Mouse (Mus musculus) erythroblast, adult 5-6 weeks (primary cell): ENCODE measurements around the gene Abhd12. TPM values are rescaled to one million over a fixed set of nuclear protein-coding genes. Genes with fewer than 3 reads are reported as not detected.

Experiments used
- ATAC-seq: replicated peaks from 2 replicates; pipeline ENCODE4 v1.8.0; 2016; ENCODE audit warnings: moderate number of reproducible peaks, mild to moderate bottlenecking, moderate TSS enrichment, inconsistent platforms; ENCODE audit not compliant: poor library complexity, low FRiP score, severe bottlenecking
- total RNA-seq, 2 experiments: library from RNA; stranded (forward) in 1 of 2; stranded (reverse) in 1 of 2; fragments of 150-400 nt in 1 of 2; fragments of 200-764, 138-1000 nt in 1 of 2; gene quantifications; 2 replicates each; pipeline versions ENCODE4 v1.2.3 to v1.2.4; 2015 to 2017; ENCODE audit warnings: low replicate concordance in 2 of 2

The Abhd12 gene
- total RNA-seq, 2 experiments from 2014 or later, result 26.1 to 42.8 TPM

DNA sequence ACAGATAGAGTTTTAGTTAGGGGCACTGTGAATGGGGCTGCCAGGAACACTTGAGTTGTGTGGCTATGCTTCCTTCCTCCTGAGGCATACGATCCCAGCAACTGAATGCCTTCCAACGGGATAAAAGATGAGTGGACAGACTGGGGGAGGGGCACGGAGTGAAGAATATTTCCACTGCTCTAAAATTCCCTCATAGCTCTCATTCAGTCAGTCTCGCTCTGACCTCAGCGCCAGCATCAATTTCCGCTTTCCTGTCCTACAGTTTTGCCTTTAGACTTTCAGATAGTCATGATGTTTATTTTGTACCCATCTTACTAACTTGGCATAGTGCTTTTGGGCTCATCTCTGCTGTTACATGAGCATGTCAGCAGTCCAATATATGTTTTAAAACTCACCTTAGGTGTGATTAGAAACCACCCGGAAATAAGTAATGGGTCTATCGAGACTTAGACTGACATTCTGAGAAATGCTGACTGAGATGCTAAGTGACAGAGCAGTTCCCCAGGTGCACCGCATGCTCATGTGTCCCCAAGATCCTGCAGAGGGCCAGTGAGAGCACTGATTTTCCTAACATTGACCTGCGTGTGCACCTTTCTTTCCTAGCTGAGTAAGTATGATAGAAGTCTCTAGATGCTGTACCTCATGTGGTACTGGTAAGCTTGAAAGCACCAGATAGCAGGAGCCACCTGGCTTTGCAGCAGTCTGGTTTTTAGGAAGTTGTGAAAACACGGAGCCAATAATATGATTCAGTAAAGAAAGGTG, 44.7 kb downstream of the Abhd12 start:
- no peak for ATAC-seq

DNA sequence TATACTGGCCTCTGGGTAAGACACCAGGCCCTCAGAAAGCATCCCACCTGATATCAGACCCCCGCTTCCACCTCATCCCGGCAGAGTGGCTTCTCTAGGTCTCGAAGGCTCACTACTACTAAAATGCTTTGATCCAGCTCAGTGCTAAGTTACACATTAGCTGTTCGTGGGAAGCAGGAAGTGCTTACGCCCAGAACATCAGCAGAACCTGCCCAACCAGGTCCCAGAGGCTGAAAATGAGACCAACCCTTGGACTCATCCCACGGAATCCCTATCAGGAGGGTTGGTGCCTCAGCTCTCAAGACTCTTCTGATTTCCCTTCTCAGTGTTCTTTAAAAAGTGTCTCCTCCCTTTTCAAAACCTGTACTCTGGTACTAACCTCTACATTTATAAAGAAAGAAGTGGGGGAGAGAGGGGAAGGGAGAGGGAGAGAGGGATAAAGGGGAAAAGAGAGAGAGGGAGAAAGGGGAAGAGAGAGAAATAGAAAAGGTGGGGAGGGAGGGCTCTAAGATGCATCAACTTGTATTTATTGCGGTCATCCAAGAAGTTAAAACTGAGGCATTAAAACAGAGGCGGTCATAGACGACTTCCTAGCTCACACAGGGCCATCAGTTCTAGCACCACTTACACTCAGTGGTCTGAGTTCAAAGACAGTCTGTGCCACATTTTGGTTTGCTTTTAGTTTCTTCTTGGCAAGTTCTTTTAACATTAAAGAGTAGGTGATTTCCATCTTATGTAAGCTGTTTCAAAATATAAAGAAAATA, 45.6 kb downstream of the Abhd12 start:
- ATAC-seq, result no peak

DNA sequence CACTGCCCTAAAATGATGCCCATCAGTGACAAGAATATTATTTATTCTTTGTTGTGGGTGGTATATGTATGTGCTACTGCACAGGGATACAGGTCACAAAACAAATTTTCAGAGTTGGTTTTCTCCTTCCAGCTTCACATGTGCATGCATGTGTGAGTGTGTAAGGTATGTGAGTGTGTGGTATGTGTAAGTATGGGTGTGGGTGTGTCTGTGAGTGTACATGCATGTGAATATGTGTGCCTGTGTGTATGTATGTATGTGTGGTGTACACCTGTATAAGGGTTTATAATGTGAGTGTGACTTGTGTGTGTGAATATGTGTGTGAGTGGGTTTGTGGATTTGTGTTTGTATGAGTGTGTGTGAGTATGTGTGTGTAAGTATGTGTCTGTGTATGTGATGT, 49.4 kb downstream of the Abhd12 start:
- ATAC-seq, result no peak

DNA sequence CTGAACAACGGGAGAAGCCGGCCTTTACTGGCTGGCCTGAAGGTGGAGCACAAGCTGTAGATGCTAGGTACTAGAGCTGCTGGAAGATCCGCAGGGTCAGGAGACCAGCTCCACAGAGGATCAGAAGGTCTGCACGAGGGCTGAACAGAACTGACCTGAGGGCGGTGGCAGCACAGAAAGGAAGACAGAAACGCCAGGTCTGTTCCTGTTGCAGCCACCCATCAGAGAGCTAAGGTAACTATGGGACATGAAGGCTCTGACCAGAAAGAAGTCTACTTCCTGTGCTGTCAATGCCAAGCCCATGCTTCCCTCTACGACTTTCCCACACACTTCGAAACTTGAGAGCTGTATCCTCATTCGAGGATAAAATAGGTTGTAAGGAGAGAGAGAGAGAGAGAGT, 53.3 kb downstream of the Abhd12 start:
- no peak for ATAC-seq

DNA sequence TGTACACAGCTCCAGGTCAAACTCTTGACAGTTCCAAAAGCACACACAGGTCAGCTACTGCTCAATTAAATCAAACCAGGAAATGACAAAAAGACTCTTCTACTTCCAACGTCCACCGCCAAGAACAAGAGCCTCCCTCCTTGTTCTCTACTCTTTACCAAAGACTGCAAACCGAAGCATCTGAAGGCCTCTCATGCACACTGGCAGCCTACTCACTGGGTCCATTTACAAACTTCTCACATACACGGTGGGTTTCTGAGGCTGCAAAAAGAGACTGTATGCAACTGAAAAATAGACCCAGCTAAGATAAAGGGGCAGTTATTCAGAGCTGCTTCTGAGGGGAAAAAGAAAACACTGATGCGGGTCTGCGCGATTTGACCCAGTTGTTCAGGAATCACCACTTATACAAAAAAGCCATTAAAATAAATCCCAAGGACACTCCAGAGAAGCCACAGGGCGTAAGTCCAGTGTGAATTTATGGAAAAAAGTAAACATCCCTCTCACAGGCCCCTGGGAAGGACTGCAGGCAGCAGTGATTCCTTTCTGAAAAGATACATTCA, 57.0 kb downstream of the Abhd12 start:
- no peak for ATAC-seq

DNA sequence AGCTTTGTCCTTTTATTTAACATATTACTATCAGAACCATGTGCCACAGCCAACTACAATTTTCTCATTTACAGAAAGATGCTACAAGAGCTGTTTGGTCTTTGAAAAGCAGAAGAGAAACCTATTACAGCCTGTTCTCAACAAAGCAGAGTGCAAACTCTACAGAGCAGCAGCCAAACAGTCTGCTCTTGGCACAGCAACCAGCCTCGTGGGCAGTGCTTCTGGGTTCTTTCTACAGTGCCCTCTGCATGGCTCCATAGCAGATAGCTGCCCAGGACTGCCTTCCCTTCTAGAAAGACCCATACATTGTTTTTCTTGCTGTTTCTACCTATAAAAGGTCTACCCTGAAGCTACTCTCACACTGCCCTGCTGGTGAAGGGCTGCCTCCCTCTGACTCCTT, 59.7 kb downstream of the Abhd12 start:
- ATAC-seq, result no peak

DNA sequence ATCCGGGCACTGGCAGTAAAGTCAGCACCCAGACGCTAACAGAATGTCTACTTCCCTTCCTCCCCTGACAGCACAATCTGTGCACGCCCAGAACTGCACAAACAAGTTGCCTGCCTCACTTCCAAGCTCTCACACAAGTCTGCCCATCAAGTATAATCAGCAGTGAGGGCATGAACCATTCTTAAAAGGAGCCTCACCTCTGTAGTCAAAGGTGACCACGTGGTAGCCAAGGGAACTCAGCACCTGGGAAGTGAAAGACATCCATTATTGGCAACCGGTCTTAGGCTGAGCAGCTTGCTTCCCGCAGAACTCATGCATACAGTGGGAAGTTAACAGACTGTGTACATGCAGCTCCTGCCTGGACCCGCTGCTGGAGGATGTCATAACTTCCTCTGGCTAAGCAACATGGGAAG, 62.5 kb downstream of the Abhd12 start:
- ATAC-seq, result no peak

DNA sequence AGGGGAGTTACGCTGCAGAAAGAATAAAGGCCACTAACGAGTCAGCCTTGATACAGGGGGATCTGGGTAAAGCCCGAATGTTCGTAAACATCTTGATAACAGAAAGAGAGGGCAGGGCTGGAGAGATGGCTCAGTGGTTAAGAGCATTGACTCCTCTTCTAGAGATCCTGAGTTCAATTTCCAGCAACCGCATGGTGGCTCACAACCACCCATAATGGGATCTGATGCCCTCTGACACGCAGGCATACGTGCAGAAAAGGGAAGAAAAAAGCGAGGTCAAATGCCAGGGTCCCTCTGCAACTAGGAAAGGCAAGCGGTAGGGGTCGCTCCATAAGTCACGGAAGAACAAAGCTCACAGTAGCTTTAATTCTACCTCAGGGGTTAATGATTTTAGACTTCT, 63.4 kb downstream of the Abhd12 start:
- ATAC-seq, result no peak

DNA sequence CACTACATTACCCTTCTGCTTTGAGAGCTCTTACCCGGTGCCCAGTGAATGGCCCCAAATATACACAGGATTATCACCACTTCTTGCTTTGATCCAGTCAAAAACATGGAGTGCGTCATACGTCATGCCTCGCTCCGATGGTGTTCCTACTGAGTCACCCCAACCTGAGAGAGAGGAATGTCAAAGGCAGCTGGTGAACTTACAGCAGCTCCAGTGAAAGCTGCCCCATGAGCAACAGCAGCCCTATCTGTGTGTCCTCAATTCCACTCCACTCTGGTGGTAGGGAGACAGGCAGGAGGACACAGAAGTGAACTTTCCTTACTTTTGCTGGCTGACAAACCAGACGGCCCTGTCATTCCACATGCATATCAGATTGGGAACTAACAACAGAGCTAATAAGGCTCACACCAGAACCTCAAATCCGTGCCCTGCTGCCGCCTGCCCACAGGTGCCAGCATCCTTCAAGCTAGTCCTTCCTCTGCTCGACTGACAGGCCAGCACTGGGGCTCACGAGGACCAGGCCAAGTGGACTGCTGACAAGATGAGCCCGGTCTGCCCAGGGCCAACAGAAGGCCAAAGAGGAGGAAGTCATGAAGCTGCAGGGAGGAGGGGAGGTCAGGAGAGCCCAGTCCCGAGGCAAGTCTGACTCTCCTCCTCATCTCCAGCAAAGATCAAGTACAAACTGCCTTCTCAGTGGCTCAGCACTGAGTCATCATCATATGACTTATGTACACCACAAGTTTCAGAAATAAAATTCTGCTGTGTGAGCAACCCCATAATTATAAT, 64.7 kb downstream of the Abhd12 start:
- no peak for ATAC-seq

DNA sequence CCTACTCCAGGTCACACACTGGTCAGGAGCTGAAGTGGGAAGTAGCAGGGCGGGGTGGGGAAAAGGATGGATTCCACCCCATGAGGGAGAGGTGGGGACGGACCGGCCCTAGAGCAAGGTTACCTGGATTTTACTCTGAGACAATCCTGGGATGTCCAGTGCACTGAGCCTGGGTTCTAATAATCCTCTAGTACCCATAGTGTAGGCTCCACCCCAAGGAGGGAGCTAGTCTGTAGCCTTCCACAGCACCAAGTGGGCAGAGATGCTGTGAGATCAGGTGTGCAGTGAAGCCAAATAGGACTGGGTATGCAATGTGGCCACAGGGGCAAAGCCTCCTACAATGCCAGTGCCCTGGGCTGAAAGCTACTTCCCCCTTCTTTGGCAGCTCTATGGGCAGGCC, 66.8 kb downstream of the Abhd12 start:
- ATAC-seq, result no peak

DNA sequence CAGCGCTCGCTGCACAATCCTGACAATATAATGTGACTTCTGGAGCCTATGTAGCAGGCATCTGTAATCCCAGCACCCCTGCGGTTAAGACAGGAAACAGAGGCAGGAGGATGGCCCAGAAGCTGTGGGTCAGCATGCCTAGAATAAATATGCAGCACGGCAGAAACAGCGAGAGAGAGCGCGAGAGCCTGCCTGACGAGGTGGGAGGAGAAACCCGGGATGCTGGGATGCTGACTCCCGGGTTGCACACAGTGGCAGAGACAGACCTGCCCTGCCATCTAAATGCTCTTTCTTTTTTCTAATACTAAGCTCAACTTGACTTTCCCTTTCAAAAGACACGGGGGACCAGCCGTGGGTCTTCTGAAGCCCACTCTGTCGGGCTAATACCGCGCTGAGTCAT, 67.6 kb downstream of the Abhd12 start:
- no peak for ATAC-seq

DNA sequence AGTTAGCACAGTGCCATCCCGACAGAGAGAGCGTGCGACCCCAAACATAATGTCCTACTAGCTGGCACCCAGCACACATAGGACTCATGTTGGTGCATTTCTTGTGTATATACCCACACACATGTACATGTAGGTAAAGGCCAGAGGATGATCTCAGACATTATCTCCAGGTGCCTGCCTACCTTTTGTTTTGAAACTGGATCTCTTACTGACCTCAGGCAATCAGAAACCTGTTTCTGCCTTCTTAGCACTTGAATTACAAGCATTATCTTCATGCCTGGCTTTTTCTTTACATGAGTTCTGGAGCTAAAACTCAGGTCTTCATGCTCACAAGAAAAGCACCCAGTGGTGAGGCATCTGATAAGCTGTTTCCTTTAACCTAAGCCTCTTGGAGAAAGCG, 68.6 kb downstream of the Abhd12 start:
- no peak for ATAC-seq

DNA sequence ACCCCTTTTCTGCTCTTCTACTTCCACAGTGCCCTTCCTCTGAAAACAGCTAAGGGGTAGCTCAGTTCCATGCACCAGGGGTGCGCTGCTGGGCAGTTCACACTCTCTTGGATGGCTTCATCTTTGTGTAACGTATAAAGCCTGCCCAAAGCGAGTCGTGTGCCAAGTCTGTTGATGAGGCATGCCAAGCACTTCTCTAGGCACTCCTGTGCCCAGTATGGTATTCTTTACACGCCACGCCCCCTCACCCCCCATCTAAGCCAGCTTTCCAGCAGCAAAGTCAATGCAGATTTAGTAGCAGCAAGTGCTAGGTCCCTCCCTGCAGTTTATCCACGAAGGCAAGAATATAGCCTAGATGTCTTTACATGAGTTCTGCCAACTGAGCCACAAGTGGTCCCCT, 69.9 kb downstream of the Abhd12 start:
- ATAC-seq, result no peak

DNA sequence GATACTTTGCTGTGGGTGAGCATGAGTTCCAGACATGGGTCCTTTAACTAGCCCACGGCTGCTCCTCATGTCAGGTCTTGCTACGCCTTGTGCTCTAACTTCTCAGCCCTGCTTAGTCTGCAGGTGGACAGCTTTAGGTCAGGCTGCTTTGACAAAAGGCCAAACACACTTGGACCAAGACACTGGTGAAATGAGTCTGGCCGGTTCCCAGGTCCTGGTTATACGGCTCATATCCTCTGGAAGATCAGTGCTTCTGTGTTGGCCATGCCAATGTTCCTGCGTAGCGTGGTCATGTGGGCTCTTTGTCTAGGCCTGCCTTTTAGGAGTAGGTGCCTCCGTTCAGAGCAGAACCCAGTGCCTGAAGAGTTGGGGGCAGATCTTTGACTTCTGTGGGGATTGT, 72.5 kb downstream of the Abhd12 start:
- no peak for ATAC-seq

DNA sequence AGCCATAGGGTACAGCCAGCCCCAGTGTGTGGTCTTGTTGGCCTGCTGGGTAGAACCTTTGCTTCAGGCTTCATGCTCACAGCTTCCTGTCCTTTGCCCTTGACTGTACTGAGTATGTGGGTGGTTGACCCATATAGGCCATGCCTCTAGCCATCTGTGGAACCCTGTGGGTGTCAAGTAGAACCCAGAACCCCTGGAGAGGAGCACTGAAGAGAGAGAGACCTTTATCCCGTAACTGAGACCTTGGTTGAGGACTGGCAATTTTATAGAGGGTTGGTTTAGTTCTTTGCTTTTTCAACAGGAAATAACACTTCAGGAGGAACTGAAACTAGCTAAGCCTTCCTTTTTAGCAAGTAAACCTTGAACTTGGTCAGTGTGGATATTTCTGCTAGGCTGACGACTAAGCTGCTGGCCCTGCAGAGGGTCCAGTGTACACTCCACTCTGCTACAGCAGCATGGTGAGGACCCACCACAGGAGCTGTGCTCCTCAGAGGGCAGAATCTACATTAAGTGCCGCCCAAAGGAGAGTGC, 73.6 kb downstream of the Abhd12 start:
- ATAC-seq, result no peak

DNA sequence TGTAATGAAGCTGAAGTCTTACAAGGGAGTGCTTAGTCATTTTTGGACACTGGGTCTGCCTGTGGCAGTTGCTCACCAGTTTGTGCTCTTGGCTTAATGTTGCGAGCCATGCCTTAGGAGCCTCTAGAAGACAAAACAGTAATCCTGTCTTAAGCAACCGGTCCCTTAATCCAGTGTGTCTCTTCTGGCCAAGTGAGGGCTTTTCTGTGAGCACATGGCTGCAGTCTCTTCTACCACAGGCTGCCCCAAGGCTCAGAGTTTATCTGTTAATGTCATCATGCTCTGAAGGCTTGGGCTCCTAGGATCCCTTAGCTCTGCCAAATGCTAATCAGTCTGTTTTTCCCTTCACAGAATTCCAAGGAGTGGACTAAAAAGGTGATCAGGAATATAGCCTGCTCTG, 74.5 kb downstream of the Abhd12 start:
- ATAC-seq, result no peak

DNA sequence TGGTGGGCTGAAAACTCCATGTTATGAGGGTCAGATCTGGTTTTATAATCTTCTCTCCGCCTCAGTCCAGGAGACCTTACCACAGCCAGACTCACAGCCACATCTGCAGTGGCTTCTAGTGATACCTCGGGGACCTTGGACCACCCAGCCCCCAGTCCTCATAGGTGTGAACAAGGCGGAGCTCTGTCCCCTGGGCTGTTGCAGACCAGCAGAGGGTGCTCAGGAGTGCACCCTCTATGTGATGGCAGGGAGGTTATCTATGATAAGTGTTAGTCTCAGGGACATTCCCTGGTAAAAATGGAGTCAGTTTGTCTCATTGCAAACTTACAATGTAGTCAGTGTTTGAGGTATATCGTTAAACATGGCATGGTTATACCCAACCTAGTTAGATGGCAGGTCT, 75.9 kb downstream of the Abhd12 start:
- no peak for ATAC-seq

DNA sequence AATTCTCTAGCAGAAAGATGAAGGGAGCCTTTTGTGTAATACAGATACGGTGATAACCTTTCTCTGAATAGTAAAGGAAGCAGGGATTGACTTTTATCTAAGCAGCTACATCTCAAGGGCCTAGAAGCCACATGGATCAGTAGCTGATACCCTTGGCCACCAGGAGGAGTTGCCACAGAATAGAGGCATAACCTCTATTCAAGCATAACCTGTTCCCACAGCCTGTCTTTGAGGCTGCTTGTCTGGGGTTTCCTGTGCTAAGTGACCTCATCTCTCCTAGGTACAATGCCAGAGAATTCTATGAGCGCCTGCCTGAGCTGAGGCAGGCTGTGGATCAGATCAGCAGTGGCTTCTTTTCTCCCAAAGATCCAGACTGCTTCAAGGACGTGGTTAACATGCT, 76.4 kb downstream of the Abhd12 start:
- ATAC-seq, result no peak

DNA sequence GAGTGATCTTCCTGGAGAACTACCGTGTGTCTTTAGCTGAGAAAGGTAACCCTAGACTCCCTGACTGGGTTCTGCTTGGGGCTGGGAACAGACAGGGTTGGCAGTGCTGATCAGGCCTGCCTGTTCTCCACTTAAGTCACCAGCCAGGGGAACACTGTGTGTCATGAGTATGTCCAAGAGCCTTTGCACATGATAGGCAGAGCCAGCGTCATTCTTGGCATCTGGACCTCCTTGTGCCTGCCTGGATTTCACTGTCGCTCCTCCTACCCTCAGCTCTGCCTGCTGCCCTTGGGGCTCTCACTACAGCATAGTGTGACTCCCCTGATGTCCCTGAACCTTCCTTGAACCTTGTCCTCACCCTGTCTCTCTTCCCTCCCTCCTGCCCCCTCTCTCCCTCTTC, 78.1 kb downstream of the Abhd12 start:
- no peak for ATAC-seq

DNA sequence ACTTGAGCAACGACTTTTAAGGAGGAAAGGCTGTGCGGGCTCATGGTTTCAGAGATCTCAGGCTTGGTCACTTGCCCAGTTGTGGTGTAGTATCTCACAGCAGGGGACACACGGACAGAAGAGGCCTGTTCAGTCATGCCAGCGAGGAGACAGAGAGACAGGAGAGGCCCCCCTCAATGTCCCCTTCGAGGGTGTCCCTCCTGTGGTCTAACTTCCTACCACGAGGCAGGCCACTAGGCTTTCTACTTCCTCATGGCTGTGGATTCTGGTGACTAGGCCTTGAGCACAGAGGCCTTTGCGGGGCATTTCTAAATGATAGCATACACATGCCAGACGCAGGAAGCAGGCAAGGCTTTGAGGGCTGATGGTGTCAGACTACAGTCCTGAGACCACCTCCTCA, 81.6 kb downstream of the Abhd12 start:
- no peak for ATAC-seq
